Mouse (Mus musculus) midbrain, embryonic 15.5 days (tissue): ENCODE results near the gene Pilra. TPM values are rescaled to one million over a fixed set of nuclear protein-coding genes. Genes with fewer than 3 reads are reported as not detected.
"Not testable (repeated sequence)": the region's sequence is repeated elsewhere in the genome, so short reads cannot be mapped to it uniquely, and the experiment has no call there.

Experiments used
- ATAC-seq: fragments of 200-750 bp; cut with Nextera tagmentation; replicated peaks from 2 replicates; pipeline ENCODE4 v1.8.0; 2017; ENCODE audit warnings: moderate TSS enrichment
- H3K27ac ChIP-seq: fragments of 300-500 bp; sonication (generic); 2 replicates; pipeline ENCODE4 v1.5.1; 2015; ENCODE audit warnings: mild to moderate bottlenecking, inconsistent platforms
- H3K27me3 ChIP-seq: fragments of 300-500 bp; sonication (generic); replicated peaks from 2 replicates; pipeline ENCODE4 v1.6.1; 2015; ENCODE audit warnings: inconsistent platforms
- H3K36me3 ChIP-seq: fragments of 300-500 bp; sonication (generic); replicated peaks from 2 replicates; pipeline ENCODE4 v1.6.1; 2015; ENCODE audit warnings: inconsistent platforms
- H3K4me1 ChIP-seq: fragments of 300-500 bp; sonication (generic); 2 replicates; pipeline ENCODE4 v1.6.1; 2015; ENCODE audit warnings: inconsistent platforms
- H3K4me2 ChIP-seq: fragments of 300-500 bp; sonication (generic); 2 replicates; pipeline ENCODE4 v1.6.1; 2015; ENCODE audit warnings: inconsistent platforms, mild to moderate bottlenecking, moderate library complexity
- H3K4me3 ChIP-seq: fragments of 300-500 bp; sonication (generic); 2 replicates; pipeline ENCODE4 v1.5.1; 2015; ENCODE audit warnings: mild to moderate bottlenecking, inconsistent platforms
- H3K9ac ChIP-seq: fragments of 300-500 bp; sonication (generic); 2 replicates; pipeline ENCODE4 v1.6.1; 2015; ENCODE audit warnings: mild to moderate bottlenecking, inconsistent platforms
- H3K9me3 ChIP-seq: fragments of 300-500 bp; sonication (generic); 2 replicates; pipeline ENCODE4 v1.6.1; 2016; ENCODE audit warnings: inconsistent platforms
- WGBS: fragments of 180-500 bp; shearing (Covaris S2); methylation state at CpG from one replicate; pipeline ENCODE4 v1.1.7; 2015; ENCODE audit warnings: mixed read lengths; 5-methylcytosine and 5-hydroxymethylcytosine counted together
- polyA plus RNA-seq: library from polyadenylated mRNA; unstranded; fragments of >200 nt; fragmentation: Nextera tagmentation; extraction: Ambion mirVana; gene quantifications from 2 replicates; pipeline ENCODE4 v1.2.1, GENCODE M21; 2015

Pilra gene
- 0.17 TPM in 1 of 2 replicates, not detected in the other for polyA plus RNA-seq

GRCm38 (mm10) chr5:137835966-137836520 is at the start of gene Pilra:
Gene Pilra, minus strand, starts transcription at chr5:137836281.
- not testable (repeated sequence) for H3K4me2 ChIP-seq, ATAC-seq, H3K4me3 ChIP-seq, H3K27me3 ChIP-seq, H3K9me3 ChIP-seq, H3K9ac ChIP-seq, H3K27ac ChIP-seq, H3K36me3 ChIP-seq, H3K4me1 ChIP-seq
- WGBS, result 59% methylated on average over 2 of the region's 2 CpGs

- Histone ChIP-seq H3K4me2 (no peak overlapping the region), H3K9me3 (no peaks in the 10 kb centered on the region), H3K27me3 (no peaks in the 10 kb centered on the region), H3K4me1 (no peaks in the 10 kb centered on the region), H3K9ac (no peak overlapping the region), H3K27ac (no peak overlapping the region), H3K4me3 (no peak overlapping the region), H3K36me3 (no peaks in the 10 kb centered on the region)
- ATAC-seq, result no peak
- 82% methylated on average over 3 of the region's 3 CpGs for WGBS
Observed at GRCm38 (mm10) chr5:137883345-137883744, 47.3 kb upstream of the Pilra start.

- no peaks in the 10 kb centered on the region for H3K4me1 ChIP-seq
- ATAC-seq, result no peak
- no peak overlapping the region for H3K27ac ChIP-seq
- H3K4me3 ChIP-seq, result no peak overlapping the region
- no peak overlapping the region for H3K9ac ChIP-seq
- no peaks in the 10 kb centered on the region for H3K9me3 ChIP-seq
- no peak overlapping the region for H3K4me2 ChIP-seq
- no peaks in the 10 kb centered on the region for H3K27me3 ChIP-seq
- WGBS, result 81% methylated on average over 4 of the region's 4 CpGs
- no peaks in the 10 kb centered on the region for H3K36me3 ChIP-seq
Observed at GRCm38 (mm10) chr5:137882922-137883321, 46.8 kb upstream of the Pilra start.

GRCm38 (mm10) chr5:137877860-137878259 is 41.8 kb upstream of the Pilra start:
- Histone ChIP-seq H3K4me3 (no peak overlapping the region), H3K27ac (no peak overlapping the region), H3K27me3 (no peaks in the 10 kb centered on the region), H3K9me3 (no peaks in the 10 kb centered on the region), H3K36me3 (no peaks in the 10 kb centered on the region), H3K4me1 (no peaks in the 10 kb centered on the region), H3K4me2 (no peak overlapping the region), H3K9ac (no peak overlapping the region)
- ATAC-seq, result no peak
- WGBS, result 50% methylated on average over 2 of the region's 2 CpGs

DNA sequence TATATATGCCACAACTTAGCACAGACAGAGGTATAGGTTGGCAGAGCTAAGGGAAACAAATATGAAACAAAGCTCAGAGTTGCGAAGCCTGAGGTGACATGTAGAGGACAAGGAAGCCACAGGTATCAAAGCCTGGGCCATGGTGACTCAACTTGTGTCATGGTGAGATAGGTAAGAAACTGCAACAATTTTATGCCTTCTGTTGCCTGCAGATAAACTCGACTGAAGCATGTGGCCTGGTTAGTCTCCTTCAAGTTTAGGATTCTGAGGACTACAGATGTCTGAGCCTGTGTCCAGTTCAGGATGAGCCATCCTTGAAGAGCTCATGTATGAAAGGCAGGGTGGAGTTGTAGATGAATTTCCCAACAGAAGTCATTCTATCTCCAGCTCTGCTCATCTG is 39.0 kb upstream of the Pilra start:
- Histone ChIP-seq H3K36me3 (no peaks in the 10 kb centered on the region), H3K27me3 (no peaks in the 10 kb centered on the region), H3K9me3 (no peaks in the 10 kb centered on the region), H3K4me3 (no peak overlapping the region), H3K27ac (no peak overlapping the region), H3K9ac (no peak overlapping the region), H3K4me1 (no peaks in the 10 kb centered on the region), H3K4me2 (no peak overlapping the region)
- 81% methylated on average over 2 of the region's 2 CpGs for WGBS
- ATAC-seq, result no peak

- H3K36me3 ChIP-seq, H3K27me3 ChIP-seq, H3K4me1 ChIP-seq, H3K27ac ChIP-seq, H3K4me3 ChIP-seq, H3K4me2 ChIP-seq, ATAC-seq, H3K9ac ChIP-seq, H3K9me3 ChIP-seq: not testable (repeated sequence)
- 43% methylated on average over 1 of the region's 1 CpGs for WGBS
Observed at GRCm38 (mm10) chr5:137872381-137872702, 36.3 kb upstream of the Pilra start.

DNA sequence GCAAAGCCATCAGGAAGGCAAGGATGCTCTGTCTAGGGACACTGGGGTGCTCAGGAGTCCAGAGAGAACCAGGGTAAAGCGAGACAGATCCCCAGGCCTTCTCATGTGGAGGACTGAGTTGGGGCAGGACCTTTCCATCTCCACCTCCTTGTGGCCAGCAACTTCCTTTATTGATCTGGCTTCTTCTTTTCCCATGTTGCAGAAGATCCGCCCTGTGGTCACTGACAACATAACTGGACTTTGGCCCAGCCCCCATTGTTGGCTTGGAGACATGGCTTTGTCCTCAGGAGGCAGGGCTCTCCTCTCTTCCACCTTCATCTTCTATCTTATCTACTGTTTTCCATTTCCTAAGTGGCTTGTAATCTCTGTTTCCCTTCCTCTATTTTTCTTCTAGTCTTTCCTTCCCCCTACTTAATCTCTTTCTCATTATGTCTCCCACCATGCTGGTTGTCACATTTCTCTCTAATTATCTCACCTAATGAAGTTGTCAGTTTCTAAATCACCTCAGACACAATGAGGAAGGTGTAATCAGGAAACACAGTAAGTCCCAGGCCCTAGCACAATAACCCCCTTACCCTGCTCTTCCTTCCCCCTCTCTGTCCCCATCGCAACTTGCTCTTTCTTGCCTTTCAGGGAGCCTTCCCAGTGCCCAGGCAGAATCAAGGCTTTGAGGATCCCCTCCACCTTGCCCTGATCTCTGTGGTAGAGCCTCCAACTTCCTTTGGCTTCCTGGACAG is 35.7 kb upstream of the Pilra start, which contains the start of gene Pilrb2:
Gene Pilrb2 (minus strand): TSS at position 172 of the 737 bp plus-strand sequence.
- WGBS, result 83% methylated on average over 3 of the region's 3 CpGs
- not testable (repeated sequence) for H3K9me3 ChIP-seq, H3K9ac ChIP-seq, H3K27ac ChIP-seq, H3K4me1 ChIP-seq, H3K36me3 ChIP-seq, H3K4me2 ChIP-seq, H3K27me3 ChIP-seq, ATAC-seq, H3K4me3 ChIP-seq

DNA sequence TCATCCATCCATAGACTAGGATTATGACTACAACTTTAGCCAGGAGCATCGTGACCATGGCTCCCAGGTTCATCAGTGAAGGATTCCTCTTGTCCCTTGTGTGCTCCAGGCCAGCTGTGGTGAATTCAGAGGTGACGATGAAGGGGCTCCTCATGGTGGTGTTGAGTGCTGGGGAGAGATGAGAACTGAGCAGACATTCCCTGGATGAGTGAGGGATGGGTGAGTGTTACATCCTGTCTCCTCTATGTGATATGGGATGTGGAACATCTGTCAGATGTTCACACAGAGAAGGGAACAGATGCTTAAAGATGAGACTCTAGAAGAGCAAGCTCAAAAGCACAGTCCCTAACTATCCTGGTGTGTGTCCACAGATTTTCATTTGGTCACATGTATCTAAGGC is 32.5 kb upstream of the Pilra start:
- not testable (repeated sequence) for H3K4me2 ChIP-seq, H3K27ac ChIP-seq, H3K4me1 ChIP-seq, H3K4me3 ChIP-seq, H3K9me3 ChIP-seq, H3K36me3 ChIP-seq, ATAC-seq, H3K9ac ChIP-seq, H3K27me3 ChIP-seq
- 89% methylated on average over 2 of the region's 2 CpGs for WGBS

GRCm38 (mm10) chr5:137864008-137864407 is 27.9 kb upstream of the Pilra start:
- H3K36me3 ChIP-seq, H3K4me2 ChIP-seq, H3K27me3 ChIP-seq, H3K9me3 ChIP-seq, H3K4me3 ChIP-seq, H3K9ac ChIP-seq, H3K27ac ChIP-seq, ATAC-seq, H3K4me1 ChIP-seq: not testable (repeated sequence)
- 94% methylated on average over 1 of the region's 1 CpGs for WGBS

DNA sequence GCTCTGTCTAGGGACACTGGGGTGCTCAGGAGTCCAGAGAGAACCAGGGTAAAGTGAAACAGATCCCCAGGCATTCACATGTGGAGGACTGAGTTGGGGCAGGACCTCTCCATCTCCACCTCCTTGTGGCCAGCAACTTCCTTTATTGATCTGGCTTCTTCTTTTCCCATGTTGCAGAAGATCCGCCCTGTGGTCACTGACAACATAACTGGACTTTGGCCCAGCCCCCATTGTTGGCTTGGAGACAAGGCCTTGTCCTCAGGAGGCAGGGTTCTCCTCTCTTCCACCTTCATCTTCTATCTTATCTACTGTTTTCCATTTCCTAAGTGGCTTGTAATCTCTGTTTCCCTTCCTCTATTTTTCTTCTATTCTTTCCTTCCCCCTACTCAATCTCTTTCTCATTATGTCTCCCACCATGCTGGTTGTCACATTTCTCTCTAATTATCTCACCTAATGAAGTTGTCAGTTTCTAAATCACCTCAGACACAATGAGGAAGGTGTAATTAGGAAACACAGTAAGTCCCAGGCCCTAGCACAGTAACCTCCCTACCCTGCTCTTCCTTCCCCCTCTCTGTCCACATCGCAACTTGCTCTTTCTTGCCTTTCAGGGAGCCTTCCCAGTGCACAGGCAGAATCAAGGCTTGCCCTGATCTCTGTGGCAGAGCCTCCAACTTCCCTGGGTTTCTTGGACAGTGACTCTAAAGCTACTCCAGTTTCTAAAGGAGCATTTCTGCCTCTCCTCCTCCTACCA is 22.1 kb upstream of the Pilra start, which contains the start of gene Pilrb1:
Gene Pilrb1 (minus strand): TSS at position 147 of the 751 bp plus-strand sequence.
- H3K4me3 ChIP-seq, ATAC-seq, H3K9ac ChIP-seq, H3K4me1 ChIP-seq, H3K36me3 ChIP-seq, H3K9me3 ChIP-seq, H3K27me3 ChIP-seq, H3K27ac ChIP-seq, H3K4me2 ChIP-seq: not testable (repeated sequence)
- 76% methylated on average over 2 of the region's 2 CpGs for WGBS

DNA sequence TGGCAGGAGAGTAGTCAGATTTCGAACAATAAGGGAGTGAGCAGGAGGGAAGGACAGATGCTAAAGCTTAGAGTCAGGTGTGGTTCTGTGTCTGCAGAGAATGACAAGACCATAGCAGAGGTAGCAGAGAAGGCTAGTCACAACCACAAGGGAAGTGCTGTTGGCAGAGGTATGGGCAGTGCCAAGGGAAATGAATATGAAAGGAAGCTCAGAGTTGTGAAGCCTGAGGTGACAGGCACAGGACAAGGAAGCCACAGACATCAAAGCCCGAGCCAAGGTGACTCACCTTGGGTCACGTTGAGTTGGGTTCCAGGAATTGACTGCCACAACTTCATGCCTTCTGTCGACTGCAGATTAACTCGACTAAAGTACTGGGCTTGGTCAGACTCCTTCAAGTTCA is 20.8 kb upstream of the Pilra start:
- H3K4me2 ChIP-seq, H3K36me3 ChIP-seq, H3K27ac ChIP-seq, H3K27me3 ChIP-seq, H3K9me3 ChIP-seq, H3K4me3 ChIP-seq, ATAC-seq, H3K9ac ChIP-seq, H3K4me1 ChIP-seq: not testable (repeated sequence)
- WGBS, result 71% methylated on average over 5 of the region's 5 CpGs

- not testable (repeated sequence) for H3K9ac ChIP-seq, H3K4me3 ChIP-seq, H3K4me2 ChIP-seq, H3K4me1 ChIP-seq, H3K36me3 ChIP-seq, H3K9me3 ChIP-seq, H3K27ac ChIP-seq, H3K27me3 ChIP-seq, ATAC-seq
- WGBS, result 93% methylated on average over 3 of the region's 3 CpGs
Observed at GRCm38 (mm10) chr5:137854907-137855306, 18.8 kb upstream of the Pilra start.
